Comparison of ENCODE assay signal across 16 mouse cellular contexts in the genomic region with DNA sequence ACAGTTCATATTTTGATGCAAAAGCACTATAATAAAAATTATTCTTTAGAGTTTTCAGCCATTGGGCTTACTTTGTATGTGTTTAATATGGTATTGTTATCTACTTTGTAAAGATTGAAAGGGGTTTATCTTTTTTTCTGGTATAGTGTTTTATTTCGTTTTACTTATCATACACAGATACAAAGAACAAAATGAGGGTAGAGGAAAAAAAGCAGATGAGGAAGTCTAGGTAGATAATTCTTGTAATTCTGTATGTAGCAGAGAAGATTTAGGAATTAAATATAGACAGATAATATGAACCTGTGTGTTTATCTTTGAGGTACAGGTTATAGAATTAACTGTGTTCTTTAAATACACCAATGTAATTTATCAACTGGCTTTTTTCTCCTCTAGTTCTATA.
"Had no signal": no experiment of that assay in that cellular context is flagged by ENCODE, and none has a peak within 500 bp of the region (broad histone marks: within the 10 kb centered on the region; RNA-seq: fewer than 3 reads in every experiment).

No protein-coding gene starts in this region.

- H3K4me1 ChIP-seq: neural tube, embryonic 13.5 days; neural tube, embryonic 15.5 days; stomach, embryonic 15.5 days had no signal

- H3K9me3 ChIP-seq: neural tube, embryonic 13.5 days; neural tube, embryonic 15.5 days; stomach, embryonic 15.5 days had no signal

- DNase-seq: retina, postnatal 1 day; right cerebral cortex, adult 18-20 months; right cerebral cortex, postnatal 14 days; right cerebral cortex, postnatal 25 days; right cerebral cortex, postnatal 4 days; spleen, adult 18-20 months; thymus, adult 18-20 months; thymus, adult 2 months; thymus, postnatal 14 days; thymus, postnatal 25 days; thymus, postnatal 36 days; thymus, postnatal 4 days had no signal

- H3K36me3 ChIP-seq: stomach, embryonic 15.5 days had no signal

- H3K9ac ChIP-seq: neural tube, embryonic 13.5 days; neural tube, embryonic 15.5 days; stomach, embryonic 15.5 days had no signal

- H3K27me3 ChIP-seq: neural tube, embryonic 13.5 days; neural tube, embryonic 15.5 days; stomach, embryonic 15.5 days had no signal

- H3K4me3 ChIP-seq: neural tube, embryonic 13.5 days; neural tube, embryonic 15.5 days; stomach, embryonic 15.5 days had no signal

- H3K27ac ChIP-seq: neural tube, embryonic 13.5 days; neural tube, embryonic 15.5 days; stomach, embryonic 15.5 days; stomach, postnatal 0 days had no signal
